Mouse (Mus musculus): ENCODE data around the gene Pias3.
"Not testable (repeated sequence)": the region's sequence is repeated elsewhere in the genome, so short reads cannot be mapped to it uniquely, and the experiment has no call there.

Pias3 gene

GRCm38 (mm10) chr3:96728634-96729402 is 32.6 kb downstream of the Pias3 start:
- no peak for DNase-seq (ENCODE audit: low spot score)

GRCm38 (mm10) chr3:96729403-96729784 is 33.2 kb downstream of the Pias3 start:
- DNase-seq (ENCODE audit: low spot score) = no peak

- no peak for DNase-seq (ENCODE audit: low spot score)
These were observed 34.6 kb downstream of the Pias3 start for GRCm38 (mm10) chr3:96730785-96731184.

GRCm38 (mm10) chr3:96733984-96734383 is 37.8 kb downstream of the Pias3 start:
- DNase-seq (ENCODE audit: low spot score) = no peak

- no peak for DNase-seq (ENCODE audit: low spot score)
These were observed 39.0 kb downstream of the Pias3 start for GRCm38 (mm10) chr3:96735200-96735599.

GRCm38 (mm10) chr3:96737013-96737740 is 41.0 kb downstream of the Pias3 start:
- no peak for DNase-seq (ENCODE audit: low spot score)

GRCm38 (mm10) chr3:96737995-96738394 is 41.8 kb downstream of the Pias3 start:
- no peak for DNase-seq (ENCODE audit: low spot score)

GRCm38 (mm10) chr3:96740279-96740678 is 44.1 kb downstream of the Pias3 start:
- DNase-seq (ENCODE audit: low spot score) = not testable (repeated sequence)

GRCm38 (mm10) chr3:96744348-96744747 is 48.2 kb downstream of the Pias3 start:
- no peak for DNase-seq (ENCODE audit: low spot score)

- DNase-seq (ENCODE audit: low spot score) = no peak
These were observed 50.6 kb downstream of the Pias3 start for GRCm38 (mm10) chr3:96746829-96747228.

Data from left cerebral cortex, adult 11 months (tissue).